Mouse (Mus musculus) adrenal gland (tissue): ENCODE measurements around the gene Cops4.

Experiments used
- intact Hi-C: fragments of 180-260 bp; cut with DNase I; formaldehyde crosslinking; loops from one replicate; pipeline ENCODE4 v1.15.1; 2025
- microRNA-seq, 2 experiments: library from miRNA; unstranded; fragments of <30 nt; microRNA quantifications; one replicate each; pipeline ENCODE4; 2019

Cops4 gene

DNA sequence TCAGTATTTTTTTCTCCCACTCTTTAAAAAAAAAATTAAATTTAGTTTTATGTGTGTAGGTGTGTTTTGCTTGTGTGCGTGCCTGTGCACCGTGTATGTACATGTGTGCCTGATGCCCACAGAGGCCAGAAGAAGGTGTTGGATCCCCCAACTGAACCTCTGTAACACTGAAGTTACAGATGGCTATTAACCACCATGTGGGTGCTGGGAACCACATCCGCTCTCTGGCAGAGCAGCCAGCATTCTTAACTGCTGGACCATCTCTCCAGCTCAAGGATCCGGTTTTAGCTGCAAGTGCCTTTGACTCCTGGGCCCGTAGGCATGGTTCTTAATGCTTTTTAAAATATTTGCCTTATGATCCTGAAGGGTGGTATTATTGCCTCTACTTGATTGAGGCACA, 55.1 kb downstream of the Cops4 start:
- intact Hi-C loops, result no loop called here

DNA sequence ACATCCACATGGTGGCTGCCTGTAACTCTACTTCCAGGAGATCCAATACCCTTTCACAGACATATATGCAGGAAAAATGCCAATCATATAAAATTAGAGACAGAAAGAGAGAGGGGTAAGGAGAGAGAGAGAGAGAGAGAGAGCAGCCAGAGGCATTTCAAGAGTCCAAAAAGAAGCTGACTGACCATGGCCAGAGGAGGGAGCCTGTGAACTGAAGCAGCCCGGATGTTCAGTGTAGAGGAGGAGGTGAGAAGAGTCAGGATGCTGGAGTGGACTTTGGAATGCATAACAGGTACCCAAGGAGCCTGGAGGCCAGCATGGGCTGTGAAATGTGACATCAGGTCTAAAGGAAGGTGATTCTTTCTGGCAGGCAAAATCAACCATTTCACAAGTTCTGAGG, 56.7 kb downstream of the Cops4 start:
- intact Hi-C loops, result no loop called here

DNA sequence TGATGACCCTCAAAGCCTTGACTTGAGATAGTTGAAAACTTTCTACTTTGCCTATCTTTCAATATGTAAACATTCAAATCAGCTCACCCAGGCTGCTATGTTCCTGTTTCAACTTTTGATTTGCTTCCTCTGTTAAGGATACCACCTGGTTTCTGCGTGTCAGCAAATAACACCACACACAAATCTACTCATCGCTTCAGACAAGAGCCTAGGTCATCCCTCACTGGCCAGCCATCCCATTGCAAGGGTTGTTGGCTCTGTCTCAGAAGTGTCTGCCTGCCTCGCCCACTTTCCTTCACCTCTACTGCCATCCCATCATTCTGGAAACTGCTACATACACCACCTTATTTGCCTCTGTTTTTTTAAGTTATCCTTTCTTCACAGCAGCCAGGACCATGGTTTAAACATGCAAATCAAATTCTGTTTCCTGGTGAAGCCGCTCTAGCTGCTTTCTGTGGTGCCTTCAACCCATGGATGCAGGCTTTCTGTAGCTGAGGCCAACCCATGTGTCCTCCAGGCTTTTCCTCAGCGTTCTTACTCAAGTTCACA, 60.8 kb downstream of the Cops4 start:
- intact Hi-C loops, result no loop called here

DNA sequence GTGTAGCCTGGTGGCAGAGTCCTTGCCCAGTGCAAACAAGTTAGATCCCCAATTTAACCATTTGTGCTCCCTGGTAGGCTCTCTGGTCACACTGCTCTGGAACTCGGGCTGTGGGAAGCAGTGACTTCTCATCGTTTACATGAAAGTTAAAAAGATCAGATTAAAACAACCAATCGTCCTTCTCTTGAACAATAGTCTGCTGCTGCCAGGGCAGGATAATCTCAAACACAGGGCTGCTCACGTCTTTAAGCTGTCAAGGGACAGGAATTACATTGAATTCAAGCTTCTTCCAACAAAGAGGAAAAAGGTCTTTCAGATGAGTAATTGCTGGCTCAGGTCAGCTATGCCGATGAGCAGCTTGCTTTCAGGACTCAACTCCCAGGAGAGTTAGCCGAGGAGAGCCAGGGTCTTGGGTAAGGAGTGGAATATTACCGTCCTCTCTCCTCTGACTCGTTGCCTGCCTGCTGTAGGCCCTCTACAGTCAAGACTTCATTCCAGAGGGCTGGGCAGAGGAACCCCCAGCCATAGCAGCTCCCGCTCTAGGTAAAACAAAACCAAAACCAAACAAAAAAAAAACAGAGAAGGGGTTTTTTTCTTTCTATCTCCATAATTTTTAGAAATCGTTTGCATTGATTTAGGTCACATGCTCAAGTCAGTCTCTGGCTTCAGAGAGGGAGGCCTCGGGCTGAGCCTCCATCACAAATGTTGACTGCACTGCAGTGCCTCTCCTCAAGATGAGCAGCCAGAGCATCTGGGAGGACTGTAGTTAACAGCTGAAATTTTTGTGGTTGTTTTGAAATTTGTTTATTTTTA, 63.7 kb downstream of the Cops4 start:
- intact Hi-C loops, result no loop called here

DNA sequence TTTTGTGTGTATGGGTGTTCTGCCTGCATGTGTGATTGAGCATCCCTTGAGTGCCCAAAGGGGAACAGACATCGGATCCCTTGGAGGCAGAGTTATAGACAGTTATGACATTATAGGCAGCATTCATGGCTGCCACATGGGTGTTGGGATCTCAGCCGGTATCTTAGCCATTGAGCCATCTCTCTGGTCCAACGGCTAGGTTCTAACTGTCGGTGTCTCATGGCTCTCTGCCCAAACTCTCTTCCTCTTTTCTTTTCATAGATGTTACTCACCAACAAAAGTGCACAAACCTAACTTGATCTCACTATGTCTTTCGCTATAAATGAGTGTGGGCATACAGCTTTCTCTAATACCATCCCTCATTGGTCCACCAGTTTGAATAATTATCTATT, 64.3 kb downstream of the Cops4 start:
- intact Hi-C loops, result no loop called here

DNA sequence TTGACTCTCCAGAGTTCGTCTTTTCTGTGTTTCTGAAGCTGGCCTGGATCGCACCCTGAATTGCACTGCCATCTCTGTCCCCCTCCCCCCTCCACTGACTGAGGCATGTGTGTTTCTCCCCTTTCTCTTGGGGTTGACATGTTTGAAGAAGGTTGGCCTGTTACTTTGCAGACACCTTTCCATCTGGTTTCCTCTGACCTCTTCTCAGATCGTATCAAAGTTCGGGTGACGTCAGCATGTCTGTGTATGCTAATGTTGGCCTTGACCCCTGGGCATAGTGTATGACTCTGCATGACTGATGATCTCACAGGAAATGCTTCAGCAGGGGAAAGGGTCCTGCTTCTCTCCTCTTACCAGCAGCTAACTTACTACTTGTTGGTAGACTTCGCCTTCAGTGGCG, 65.0 kb downstream of the Cops4 start:
- intact Hi-C loops, result no loop called here

DNA sequence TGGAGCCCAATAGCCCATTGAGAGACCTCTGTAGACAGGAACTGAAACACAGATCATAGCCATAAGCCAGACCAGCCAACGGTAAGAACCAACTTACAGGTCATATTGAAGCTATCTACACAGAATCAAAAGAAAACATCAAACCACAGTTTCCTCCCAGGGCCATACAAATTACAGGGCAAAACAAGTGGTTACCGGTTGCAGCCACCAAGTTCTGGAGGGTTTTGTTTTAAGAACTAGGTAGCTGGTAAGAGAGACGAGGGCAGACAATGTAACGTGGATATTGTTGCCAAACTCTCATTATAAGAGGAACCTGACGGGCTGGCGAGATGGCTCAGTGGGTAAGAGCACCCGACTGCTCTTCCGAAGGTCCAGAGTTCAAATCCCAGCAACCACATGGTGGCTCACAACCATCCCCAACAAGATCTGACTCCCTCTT, 67.1 kb downstream of the Cops4 start:
- intact Hi-C loops, result no loop called here

DNA sequence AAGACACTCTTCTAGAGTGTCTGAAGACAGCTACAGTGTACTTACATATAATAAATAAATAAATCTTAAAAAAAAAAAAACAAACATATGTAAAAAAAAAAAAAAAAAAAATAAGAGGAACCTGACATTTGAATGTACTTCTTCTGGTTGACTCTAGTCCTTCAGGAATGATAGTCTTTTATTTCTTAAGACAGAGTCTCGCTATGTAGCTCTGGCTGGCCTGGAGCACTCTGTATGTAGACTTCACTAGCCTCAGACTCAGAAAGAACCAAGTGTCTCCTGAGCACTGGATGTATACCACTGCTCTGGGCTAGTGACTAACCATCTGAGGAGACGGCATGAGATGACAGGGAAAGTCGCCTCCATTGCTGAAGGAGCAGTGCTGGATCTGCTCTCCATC, 67.5 kb downstream of the Cops4 start:
- intact Hi-C loops, result no loop called here

DNA sequence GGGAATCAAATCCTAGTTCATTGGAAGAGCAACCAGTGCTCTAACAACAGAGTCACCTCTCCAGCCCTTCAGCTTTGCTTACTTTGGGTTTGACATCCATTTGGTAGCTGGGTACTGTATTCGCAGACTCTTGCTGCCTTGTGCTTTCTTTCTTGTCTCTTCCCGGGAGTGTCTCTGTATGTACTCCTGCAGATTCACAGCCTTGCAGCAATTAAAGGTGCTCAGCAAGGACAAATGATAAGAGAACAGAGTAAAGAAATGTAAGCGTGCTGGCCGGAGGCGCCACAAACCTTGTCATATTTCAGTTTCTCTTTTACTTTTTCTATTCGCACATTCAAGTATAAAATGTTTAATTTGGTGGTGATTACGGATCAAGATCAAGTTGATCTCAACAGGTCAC, 69.0 kb downstream of the Cops4 start:
- intact Hi-C loops, result no loop called here

DNA sequence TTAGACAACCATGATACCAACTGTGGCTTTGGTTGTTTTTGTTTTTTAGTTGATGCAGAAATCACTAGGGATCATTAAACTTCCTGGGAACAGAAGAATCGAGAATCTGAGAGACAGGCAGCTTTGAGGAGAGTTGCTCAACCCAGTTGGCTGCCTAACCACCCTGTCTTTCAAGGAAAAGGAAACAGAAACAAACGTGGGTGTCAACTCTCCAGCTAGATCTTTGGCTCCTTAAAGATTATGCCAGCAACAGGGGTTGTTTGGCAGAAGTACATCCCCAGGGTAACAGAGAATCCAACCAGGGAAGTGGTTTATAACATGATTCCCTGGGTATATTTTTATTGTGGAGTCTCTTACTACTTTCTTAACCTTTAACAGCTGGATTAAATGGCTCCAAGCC, 69.5 kb downstream of the Cops4 start:
- intact Hi-C loops, result no loop called here

DNA sequence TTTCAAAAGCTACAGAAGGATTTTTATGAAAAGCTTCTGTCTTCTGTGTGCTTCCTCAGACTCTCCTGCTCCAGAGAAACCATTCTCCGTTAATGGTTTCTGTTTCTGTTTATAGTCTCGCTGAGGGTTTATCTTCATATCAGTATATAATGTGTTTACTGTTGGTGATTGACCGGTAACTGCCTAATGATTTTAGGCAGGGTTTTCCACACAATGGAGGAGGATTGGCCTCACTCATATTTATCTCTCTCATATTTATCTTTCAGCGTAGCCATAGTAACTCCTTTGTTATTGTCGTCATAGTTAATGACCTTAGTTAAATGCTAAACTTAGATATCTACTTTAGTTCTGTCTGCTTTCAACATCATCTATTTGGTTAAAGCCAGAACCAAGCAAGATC, 72.4 kb downstream of the Cops4 start:
- intact Hi-C loops, result no loop called here

DNA sequence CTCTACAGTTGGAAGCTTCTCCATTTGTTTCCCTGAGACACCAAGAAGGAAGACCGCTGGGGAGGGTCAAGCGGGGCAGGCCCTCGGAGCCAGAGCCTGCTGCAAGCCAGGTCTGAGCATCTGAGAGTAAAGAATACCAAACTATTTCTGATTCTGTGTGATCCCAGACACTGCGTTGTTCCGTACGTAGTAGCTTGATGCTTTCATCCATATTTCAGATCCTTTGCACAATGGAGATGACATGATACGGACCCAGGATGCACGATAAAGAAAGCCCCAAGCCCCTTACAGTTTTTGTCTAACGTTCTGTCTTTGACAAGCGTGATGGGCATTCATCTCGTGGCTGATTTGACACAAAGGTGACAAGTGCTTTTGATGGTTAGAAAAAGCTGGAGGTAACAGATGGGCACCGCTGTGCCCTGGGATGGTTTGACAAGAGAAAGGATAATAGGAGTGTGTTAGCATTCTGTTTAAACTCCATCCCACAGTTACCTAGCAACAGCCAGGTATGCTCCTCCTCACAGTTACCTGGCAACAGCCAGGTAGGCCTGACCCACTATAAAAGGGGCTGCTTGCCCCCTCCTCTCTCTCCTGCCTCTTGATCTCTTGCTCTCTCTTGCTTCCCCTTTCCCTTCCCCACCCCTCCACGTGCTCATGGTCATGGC, 76.8 kb downstream of the Cops4 start:
- intact Hi-C loops, result no loop called here

DNA sequence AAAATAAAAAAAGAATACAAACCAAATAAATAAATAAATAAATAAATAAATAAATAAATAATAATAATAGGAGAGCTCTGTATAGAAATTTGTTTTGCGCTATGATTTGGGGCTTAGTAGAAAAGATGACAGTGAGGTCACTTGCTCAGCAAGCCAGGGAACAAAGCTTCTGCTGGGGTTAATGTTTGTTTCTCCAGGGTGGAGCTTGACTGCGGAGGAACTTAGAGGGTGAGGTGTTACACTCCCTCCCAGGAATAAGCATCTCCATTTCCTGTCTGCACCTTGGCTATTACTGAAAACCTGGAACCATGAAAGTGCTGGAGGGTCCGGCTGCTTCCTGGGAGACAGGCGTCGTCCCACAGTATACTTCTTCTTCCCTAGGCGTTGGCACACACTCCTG, 77.9 kb downstream of the Cops4 start:
- intact Hi-C loops, result no loop called here

Small RNA genes lying within 50 kb of the gene (microRNA-seq; reads per million reads assigned to microRNA genes)
- 0 reads per million in 2 experiments for gene Gm23222
